Mouse (Mus musculus): Measurements from ENCODE around the gene Hnrnpu.

DNA sequence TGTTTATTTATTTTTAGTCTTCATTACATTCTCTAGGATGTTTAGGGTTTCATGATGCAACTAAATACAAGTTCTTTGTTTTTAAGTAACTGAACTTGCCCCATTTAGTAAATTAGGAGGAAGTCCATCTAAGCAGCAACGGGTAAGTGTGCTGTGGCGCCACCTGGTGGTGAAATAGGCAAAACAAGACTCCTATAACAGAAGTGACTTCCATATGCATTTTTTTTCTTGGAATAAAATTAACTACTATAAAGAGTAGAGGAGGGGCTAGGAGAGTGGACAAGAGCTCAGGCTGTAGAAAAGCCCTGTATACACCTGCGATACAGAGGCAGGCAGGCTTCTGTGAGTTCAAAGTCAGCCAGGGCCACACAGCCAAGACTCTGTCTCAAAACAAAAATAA is 34.2 kb downstream of the Hnrnpu start:
- TF ChIP-seq CTCF (IDR thresholded peaks at IDR 0.05) (peak; percentile 85), EP300 (IDR thresholded peaks at IDR 0.05) (no peak)
